Mouse (Mus musculus) forebrain, embryonic 14.5 days (tissue): ENCODE results near the gene Catsperg1. TPM values are rescaled to one million over a fixed set of nuclear protein-coding genes. Genes with fewer than 3 reads are reported as not detected.
"Not testable (repeated sequence)": the region's sequence is repeated elsewhere in the genome, so short reads cannot be mapped to it uniquely, and the experiment has no call there.

Experiments
- ATAC-seq: fragments of 200-750 bp; cut with Nextera tagmentation; 2 replicates; pipeline ENCODE4 v1.8.0; 2017; ENCODE audit warnings: mild to moderate bottlenecking, moderate library complexity
- DNase-seq: peaks from one replicate; pipeline ENCODE4 v3.0.0-alpha.2; 2015; ENCODE audit warnings: low spot score
- H3K27ac ChIP-seq: fragments of 300-500 bp; sonication (generic); 2 replicates; pipeline ENCODE4 v1.5.1; 2014; ENCODE audit warnings: low read depth, mild to moderate bottlenecking, control low read depth, low read length, moderate library complexity
- H3K27me3 ChIP-seq: fragments of 300-500 bp; sonication (generic); replicated peaks from 2 replicates; pipeline ENCODE4 v1.6.1; 2014; ENCODE audit warnings: low read length, control low read depth, mixed read lengths; ENCODE audit not compliant: control insufficient read depth, insufficient read depth
- H3K36me3 ChIP-seq: fragments of 300-500 bp; sonication (generic); 2 replicates; pipeline ENCODE4 v1.6.1; 2014; ENCODE audit warnings: low read length, control low read depth; ENCODE audit not compliant: control insufficient read depth, insufficient read depth
- H3K4me1 ChIP-seq: fragments of 300-500 bp; sonication (generic); 2 replicates; pipeline ENCODE4 v1.6.1; 2014; ENCODE audit warnings: antibody characterized with exemption, low read length, control low read depth; ENCODE audit not compliant: control insufficient read depth, insufficient read depth
- H3K4me2 ChIP-seq: fragments of 300-500 bp; sonication (generic); 2 replicates; pipeline ENCODE4 v1.6.1; 2014; ENCODE audit warnings: mild to moderate bottlenecking, control low read depth, low read length
- H3K4me3 ChIP-seq: fragments of 300-500 bp; sonication (generic); 2 replicates; pipeline ENCODE4 v1.5.1; 2014; ENCODE audit warnings: low read depth, low read length, control low read depth
- H3K9ac ChIP-seq: fragments of 300-500 bp; sonication (generic); 2 replicates; pipeline ENCODE4 v1.6.1; 2014; ENCODE audit warnings: mild to moderate bottlenecking, low read length, control low read depth, moderate library complexity
- H3K9me3 ChIP-seq: fragments of 300-500 bp; sonication (generic); replicated peaks from 2 replicates; pipeline ENCODE4 v1.6.1; 2016; ENCODE audit warnings: low read length, control low read depth, mixed read lengths; ENCODE audit not compliant: control insufficient read depth
- WGBS: fragments of 180-500 bp; shearing (Covaris S2); extraction: QIAGEN DNeasy Blood & Tissue Kit; methylation state at CpG from one replicate; pipeline ENCODE4 v1.1.7; 2014; 5-methylcytosine and 5-hydroxymethylcytosine counted together
- polyA plus RNA-seq: library from polyadenylated mRNA; unstranded; fragments of >200 nt; fragmentation: Nextera tagmentation; extraction: Ambion mirVana; gene quantifications from 2 replicates; pipeline ENCODE4 v1.2.1, GENCODE M21; 2014

The Catsperg1 gene
- polyA plus RNA-seq, 1 experiment from 2014 or later, result 0.85 TPM

- Histone ChIP-seq H3K36me3 (peaks cover 12% of the 10 kb centered on the region), H3K27ac (no peak overlapping the region), H3K27me3 (peaks cover 16% of the 10 kb centered on the region), H3K4me2 (peak overlapping the region; percentile 26), H3K9me3 (no peaks in the 10 kb centered on the region), H3K4me3 (no peak overlapping the region), H3K9ac (no peak overlapping the region), H3K4me1 (no peaks in the 10 kb centered on the region)
- no peak for DNase-seq
- 17% methylated on average over 19 of the region's 19 CpGs for WGBS
- peak; percentile 42; the same call in 1 of the 2 replicates for ATAC-seq
Observed at GRCm38 (mm10) chr7:29247706-29248105, 33.9 kb upstream of the Catsperg1 start.

GRCm38 (mm10) chr7:29247314-29247700, 33.5 kb upstream of the Catsperg1 start:
- no peaks in the 10 kb centered on the region for H3K4me1 ChIP-seq
- H3K27me3 ChIP-seq, result peaks cover 16% of the 10 kb centered on the region
- H3K27ac ChIP-seq, result no peak overlapping the region
- H3K9ac ChIP-seq, result no peak overlapping the region
- peaks cover 12% of the 10 kb centered on the region for H3K36me3 ChIP-seq
- DNase-seq (peak; percentile 60), ATAC-seq (peak; percentile 40)
- no peak overlapping the region for H3K4me3 ChIP-seq
- no peaks in the 10 kb centered on the region for H3K9me3 ChIP-seq
- H3K4me2 ChIP-seq, result peak overlapping the region; percentile 26; the same call in 1 of the 2 replicates
- WGBS, result 30% methylated on average over 16 of the region's 16 CpGs

- no peak overlapping the region for H3K27ac ChIP-seq
- H3K9ac ChIP-seq, result no peak overlapping the region
- no peak for ATAC-seq
- H3K4me1 ChIP-seq, result no peaks in the 10 kb centered on the region
- peaks cover 12% of the 10 kb centered on the region for H3K36me3 ChIP-seq
- no peak overlapping the region for H3K4me2 ChIP-seq
- no peaks in the 10 kb centered on the region for H3K9me3 ChIP-seq
- H3K4me3 ChIP-seq, result no peak overlapping the region
- DNase-seq, result no peak
- 86% methylated on average over 21 of the region's 21 CpGs for WGBS
- peaks cover 16% of the 10 kb centered on the region for H3K27me3 ChIP-seq
Observed at GRCm38 (mm10) chr7:29246619-29247313, 32.9 kb upstream of the Catsperg1 start.

GRCm38 (mm10) chr7:29246015-29246414, 32.2 kb upstream of the Catsperg1 start:
- Histone ChIP-seq H3K36me3 (peaks cover 12% of the 10 kb centered on the region), H3K27me3 (peaks cover 16% of the 10 kb centered on the region), H3K4me3 (no peak overlapping the region), H3K27ac (no peak overlapping the region), H3K9ac (no peak overlapping the region), H3K9me3 (no peaks in the 10 kb centered on the region), H3K4me2 (no peak overlapping the region), H3K4me1 (no peaks in the 10 kb centered on the region)
- DNase-seq, result no peak
- ATAC-seq, result no peak
- 80% methylated on average over 5 of the region's 5 CpGs for WGBS

GRCm38 (mm10) chr7:29244732-29245416, 31.0 kb upstream of the Catsperg1 start:
- DNase-seq (no peak), ATAC-seq (no peak)
- Histone ChIP-seq H3K36me3 (peaks cover 12% of the 10 kb centered on the region), H3K9me3 (no peaks in the 10 kb centered on the region), H3K4me1 (no peaks in the 10 kb centered on the region), H3K4me2 (no peak overlapping the region), H3K27me3 (peaks cover 16% of the 10 kb centered on the region), H3K27ac (no peak overlapping the region), H3K9ac (no peak overlapping the region), H3K4me3 (no peak overlapping the region)
- 84% methylated on average over 7 of the region's 7 CpGs for WGBS

- Histone ChIP-seq H3K9me3 (no peaks in the 10 kb centered on the region), H3K4me1 (peaks cover 6% of the 10 kb centered on the region), H3K27me3 (no peaks in the 10 kb centered on the region), H3K4me2 (peak within 1 kb of the TSS; percentile 82), H3K36me3 (no peaks in the 10 kb centered on the region), H3K9ac (peak within 1 kb of the TSS; percentile 76), H3K4me3 (peak within 1 kb of the TSS; percentile 61), H3K27ac (peak within 1 kb of the TSS; percentile 55)
- ATAC-seq (peak; percentile 98), DNase-seq (peak; percentile 100)
- whole genome bisulfite sequencing, result under 1% methylated on average over 60 of the region's 60 CpGs
Observed at GRCm38 (mm10) chr7:29238019-29238967, 24.5 kb upstream of the Catsperg1 start, which contains the start of gene Yif1b. Gene Yif1b, plus strand, starts transcription at chr7:29238329.

GRCm38 (mm10) chr7:29237596-29237995, 23.8 kb upstream of the Catsperg1 start:
- not testable (repeated sequence) for DNase-seq
- peak; percentile 32 for ATAC-seq
- peak overlapping the region; percentile 35; the same call in 1 of the 2 replicates for H3K9ac ChIP-seq

GRCm38 (mm10) chr7:29236593-29236992, 22.8 kb upstream of the Catsperg1 start:
- no peaks in the 10 kb centered on the region for H3K36me3 ChIP-seq
- ATAC-seq (no peak), DNase-seq (no peak)
- WGBS, result 91% methylated on average over 4 of the region's 4 CpGs
- H3K9me3 ChIP-seq, result no peaks in the 10 kb centered on the region
- H3K4me3 ChIP-seq, result no peak overlapping the region
- H3K27ac ChIP-seq, result no peak overlapping the region
- peaks cover 10% of the 10 kb centered on the region for H3K4me1 ChIP-seq
- H3K9ac ChIP-seq, result no peak overlapping the region
- peaks cover 14% of the 10 kb centered on the region for H3K27me3 ChIP-seq
- no peak overlapping the region for H3K4me2 ChIP-seq

More at GRCm38 (mm10) chr7:29237596-29237995, 23.8 kb upstream of the Catsperg1 start:
- Histone ChIP-seq H3K27ac (peak overlapping the region; percentile 55), H3K4me2 (peak overlapping the region; percentile 82), H3K4me3 (peak overlapping the region; percentile 61)
- 30% methylated on average over 6 of the region's 6 CpGs for WGBS
- not testable (repeated sequence) for H3K4me1 ChIP-seq, H3K36me3 ChIP-seq, H3K27me3 ChIP-seq, H3K9me3 ChIP-seq
